Mouse (Mus musculus) heart, postnatal 0 days (tissue): ENCODE results near the gene Ctrc. TPM values are rescaled to one million over a fixed set of nuclear protein-coding genes. Genes with fewer than 3 reads are reported as not detected.

Experiments
- ATAC-seq: fragments of 200-750 bp; cut with Nextera tagmentation; 2 replicates; pipeline ENCODE4 v1.8.0; 2017; ENCODE audit warnings: low read depth, moderate number of reproducible peaks, moderate library complexity; ENCODE audit not compliant: insufficient read depth
- DNase-seq: peaks from one replicate; pipeline ENCODE4 v3.0.0-alpha.2; 2016; ENCODE audit warnings: low spot score
- H3K27ac ChIP-seq: fragments of 300-500 bp; sonication (generic); 2 replicates; pipeline ENCODE4 v1.5.1; 2014; ENCODE audit warnings: low read depth, mild to moderate bottlenecking
- H3K27me3 ChIP-seq: fragments of 300-500 bp; sonication (generic); 2 replicates; pipeline ENCODE4 v1.6.1; 2014; ENCODE audit warnings: low read length, mixed read lengths; ENCODE audit not compliant: control insufficient read depth, insufficient read depth
- H3K36me3 ChIP-seq: fragments of 300-500 bp; sonication (generic); replicated peaks from 2 replicates; pipeline ENCODE4 v1.6.1; 2014; ENCODE audit warnings: low read length, mixed read lengths; ENCODE audit not compliant: control insufficient read depth, insufficient read depth
- H3K4me1 ChIP-seq: fragments of 300-500 bp; sonication (generic); 2 replicates; pipeline ENCODE4 v1.6.1; 2014; ENCODE audit warnings: antibody characterized with exemption; ENCODE audit not compliant: control insufficient read depth, insufficient read depth
- H3K4me2 ChIP-seq: fragments of 300-500 bp; sonication (generic); 2 replicates; pipeline ENCODE4 v1.6.1; 2014; ENCODE audit warnings: low read depth, mild to moderate bottlenecking, low read length, moderate library complexity
- H3K4me3 ChIP-seq: fragments of 300-500 bp; sonication (generic); 2 replicates; pipeline ENCODE4 v1.5.1; 2014; ENCODE audit warnings: low read depth, low read length
- H3K9ac ChIP-seq: fragments of 300-500 bp; sonication (generic); replicated peaks from 2 replicates; pipeline ENCODE4 v1.6.1; 2014; ENCODE audit warnings: low read depth, low read length, mixed read lengths
- H3K9me3 ChIP-seq: fragments of 300-500 bp; sonication (generic); replicated peaks from 2 replicates; pipeline ENCODE4 v1.6.1; 2016; ENCODE audit warnings: low read length; ENCODE audit not compliant: control insufficient read depth
- CTCF ChIP-seq: IDR thresholded peaks from 2 replicates; pipeline ENCODE4 v1.5.1; 2016; ENCODE audit warnings: antibody characterized with exemption, control low read depth, low read depth
- EP300 ChIP-seq: IDR thresholded peaks from 2 replicates; pipeline ENCODE4 v1.6.1; 2016; ENCODE audit warnings: antibody characterized with exemption, low read depth
- WGBS: fragments of 180-500 bp; shearing (Covaris S2); extraction: QIAGEN DNeasy Blood & Tissue Kit; methylation state at CpG from one replicate; pipeline ENCODE4 v1.1.7; 2014; 5-methylcytosine and 5-hydroxymethylcytosine counted together
- polyA plus RNA-seq: library from polyadenylated mRNA; unstranded; fragments of >200 nt; fragmentation: Nextera tagmentation; extraction: Ambion mirVana; gene quantifications from 2 replicates; pipeline ENCODE4 v1.2.1, GENCODE M21; 2015
- total RNA-seq: library from RNA; depleted of rRNA; stranded (reverse); fragments of >200 nt; gene quantifications from 2 replicates; pipeline ENCODE4 v1.2.3, GENCODE M21; 2014; ENCODE audit warnings: low replicate concordance

The Ctrc gene
- total and polyA plus RNA-seq, 2 experiments from 2014 or later: not detected

GRCm38 (mm10) chr4:141881950-141882349, 35.8 kb upstream of the Ctrc start:
- Histone ChIP-seq H3K27me3 (no peaks in the 10 kb centered on the region), H3K4me2 (peak overlapping the region; percentile 3; the same call in 1 of the 2 replicates), H3K36me3 (no peaks in the 10 kb centered on the region), H3K9me3 (no peaks in the 10 kb centered on the region), H3K9ac (no peak overlapping the region), H3K4me1 (peaks cover 31% of the 10 kb centered on the region), H3K27ac (peak overlapping the region; percentile 56), H3K4me3 (no peak overlapping the region)
- ATAC-seq (peak; percentile 40; the same call in 1 of the 2 replicates), DNase-seq (no peak)
- WGBS: 13% methylated on average over 5 of the region's 5 CpGs
- TF ChIP-seq EP300: no peak
- no peak for TF ChIP-seq CTCF

GRCm38 (mm10) chr4:141881289-141881914, 35.2 kb upstream of the Ctrc start:
- ATAC-seq (no peak; the same call in 1 of the 2 replicates), DNase-seq (no peak)
- peaks cover 25% of the 10 kb centered on the region for H3K4me1 ChIP-seq
- no peaks in the 10 kb centered on the region for H3K9me3 ChIP-seq
- H3K4me2 ChIP-seq: no peak overlapping the region
- H3K9ac ChIP-seq: no peak overlapping the region
- TF ChIP-seq CTCF (no peak), EP300 (no peak)
- H3K27me3 ChIP-seq: no peaks in the 10 kb centered on the region
- H3K27ac ChIP-seq: peak overlapping the region; percentile 56
- no peaks in the 10 kb centered on the region for H3K36me3 ChIP-seq
- H3K4me3 ChIP-seq: no peak overlapping the region
- 70% methylated on average over 10 of the region's 10 CpGs for WGBS

- 71% methylated on average over 9 of the region's 9 CpGs for WGBS
These were observed 33.7 kb upstream of the Ctrc start for GRCm38 (mm10) chr4:141879875-141880274.

GRCm38 (mm10) chr4:141879074-141879473, 32.9 kb upstream of the Ctrc start:
- no peak overlapping the region for H3K4me2 ChIP-seq
- whole genome bisulfite sequencing: 33% methylated on average over 4 of the region's 4 CpGs
- H3K36me3 ChIP-seq: no peaks in the 10 kb centered on the region
- H3K4me1 ChIP-seq: peaks cover 28% of the 10 kb centered on the region
- no peaks in the 10 kb centered on the region for H3K27me3 ChIP-seq
- H3K9ac ChIP-seq: no peak overlapping the region
- ATAC-seq (no peak), DNase-seq (no peak)
- TF ChIP-seq CTCF (no peak), EP300 (no peak)
- H3K4me3 ChIP-seq: no peak overlapping the region
- peak overlapping the region; percentile 31 for H3K27ac ChIP-seq
- no peaks in the 10 kb centered on the region for H3K9me3 ChIP-seq

More at GRCm38 (mm10) chr4:141879875-141880274, 33.7 kb upstream of the Ctrc start:
- H3K4me3 ChIP-seq: no peak overlapping the region
- H3K9me3 ChIP-seq: no peaks in the 10 kb centered on the region
- H3K27me3 ChIP-seq: no peaks in the 10 kb centered on the region
- ATAC-seq (no peak), DNase-seq (no peak)
- H3K4me1 ChIP-seq: peaks cover 28% of the 10 kb centered on the region
- TF ChIP-seq CTCF: no peak
- no peak for TF ChIP-seq EP300
- no peak overlapping the region for H3K27ac ChIP-seq
- no peak overlapping the region for H3K4me2 ChIP-seq
- H3K36me3 ChIP-seq: no peaks in the 10 kb centered on the region
- no peak overlapping the region for H3K9ac ChIP-seq

GRCm38 (mm10) chr4:141878621-141879020, 32.5 kb upstream of the Ctrc start:
- H3K36me3 ChIP-seq: no peaks in the 10 kb centered on the region
- no peaks in the 10 kb centered on the region for H3K9me3 ChIP-seq
- H3K4me1 ChIP-seq: peaks cover 30% of the 10 kb centered on the region
- no peak for TF ChIP-seq EP300
- TF ChIP-seq CTCF: no peak
- H3K27me3 ChIP-seq: no peaks in the 10 kb centered on the region
- no peak overlapping the region for H3K4me2 ChIP-seq
- 42% methylated on average over 7 of the region's 7 CpGs for WGBS
- H3K4me3 ChIP-seq: no peak overlapping the region
- H3K27ac ChIP-seq: peak overlapping the region; percentile 31
- H3K9ac ChIP-seq: no peak overlapping the region
- no peak for ATAC-seq
- DNase-seq: no peak

- Histone ChIP-seq H3K9ac (0 out of 2 replicates have a peak overlapping the region, but pooled peaks have one; percentile 77), H3K27ac (no peak overlapping the region), H3K36me3 (0 out of 2 replicates have a peak, but pooled peaks cover 3% of the 10 kb centered on the region), H3K27me3 (no peaks in the 10 kb centered on the region), H3K4me2 (peak overlapping the region; percentile 76), H3K4me1 (peaks cover 28% of the 10 kb centered on the region), H3K9me3 (no peaks in the 10 kb centered on the region), H3K4me3 (peak overlapping the region; percentile 81)
- 17% methylated on average over 8 of the region's 8 CpGs for WGBS
- no peak for TF ChIP-seq EP300
- peak; percentile 15; the same call in 1 of the 2 replicates for TF ChIP-seq CTCF
- DNase-seq (no peak), ATAC-seq (no peak)
These were observed 29.4 kb upstream of the Ctrc start for GRCm38 (mm10) chr4:141875481-141876108.
